Mouse (Mus musculus) limb, embryonic 10.5 days (tissue): ENCODE results near the gene Arhgef40. TPM values are rescaled to one million over a fixed set of nuclear protein-coding genes. Genes with fewer than 3 reads are reported as not detected.

Experiments used
- polyA plus RNA-seq: library from polyadenylated mRNA; unstranded; fragments of >200 nt; fragmentation: Nextera tagmentation; extraction: Ambion mirVana; gene quantifications from 2 replicates; pipeline ENCODE4 v1.2.1, GENCODE M21; 2016

Arhgef40 gene
- polyA plus RNA-seq, 1 experiment from 2014 or later, result 236 TPM

Other genes with a start within 250 kb of the Arhgef40 start
- gene Ang4, start 211.1 kb upstream of the Arhgef40 start, polyA plus RNA-seq, result not detected in 2 replicates
- not detected in 2 replicates for gene AY358078, start 184.7 kb upstream of the Arhgef40 start, polyA plus RNA-seq
- not detected in 2 replicates for gene Ear6, start 131.0 kb upstream of the Arhgef40 start, polyA plus RNA-seq
- 48.6 and 54.1 TPM in 2 replicates for gene Mettl17, start 99.9 kb upstream of the Arhgef40 start, polyA plus RNA-seq
- gene Slc39a2, start 91.8 kb upstream of the Arhgef40 start, polyA plus RNA-seq, result 0.31 and 0.39 TPM in 2 replicates
- 5.0 and 8.3 TPM in 2 replicates for gene Ndrg2, start 70.6 kb upstream of the Arhgef40 start, polyA plus RNA-seq
- gene Tppp2, start 66.3 kb upstream of the Arhgef40 start, polyA plus RNA-seq, result not detected in 2 replicates
- not detected in 2 replicates for gene Rnase13, start 61.9 kb upstream of the Arhgef40 start, polyA plus RNA-seq
- gene Tmem253, start 30.9 kb downstream of the Arhgef40 start, polyA plus RNA-seq, result 0.41 and 0.66 TPM in 2 replicates
- gene Zfp219, start 36.0 kb downstream of the Arhgef40 start, polyA plus RNA-seq, result 45.6 and 51.1 TPM in 2 replicates
- gene Olfr221, start 57.7 kb downstream of the Arhgef40 start, polyA plus RNA-seq, result not detected in 2 replicates
- 898 and 916 TPM in 2 replicates for gene Hnrnpc, start 119.3 kb downstream of the Arhgef40 start, polyA plus RNA-seq
- 116 and 121 TPM in 2 replicates for gene Rpgrip1, start 126.0 kb downstream of the Arhgef40 start, polyA plus RNA-seq
- 78.5 and 84.5 TPM in 2 replicates for gene Supt16, start 212.7 kb downstream of the Arhgef40 start, polyA plus RNA-seq